Mouse (Mus musculus): ENCODE results near the gene Ptprn2.

Gene Ptprn2

DNA sequence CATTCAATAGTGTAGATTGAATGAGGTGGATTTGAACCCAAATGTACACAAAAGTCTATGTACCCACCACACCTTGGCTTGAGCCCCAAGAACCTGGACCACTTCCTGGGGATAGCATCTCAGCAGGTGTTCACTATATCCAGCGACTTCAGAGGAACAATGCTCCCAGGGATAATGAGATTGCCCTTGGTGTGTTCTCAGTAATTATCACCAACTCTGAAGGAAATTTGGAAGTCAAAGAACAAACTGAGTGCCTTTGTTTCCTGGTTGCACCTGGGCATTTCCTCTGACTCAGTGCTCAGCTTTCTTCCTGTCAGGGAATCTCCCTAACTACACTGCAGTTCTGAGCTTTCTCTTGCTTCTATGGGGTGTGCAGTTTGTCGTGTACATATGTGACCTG, 411.1 kb downstream of the Ptprn2 start:
- no peak for DNase-seq (ENCODE audit: low spot score)

- DNase-seq (ENCODE audit: low spot score) = no peak
Measured at GRCm38 (mm10) chr12:116901773-116902172, 416.3 kb downstream of the Ptprn2 start.

DNA sequence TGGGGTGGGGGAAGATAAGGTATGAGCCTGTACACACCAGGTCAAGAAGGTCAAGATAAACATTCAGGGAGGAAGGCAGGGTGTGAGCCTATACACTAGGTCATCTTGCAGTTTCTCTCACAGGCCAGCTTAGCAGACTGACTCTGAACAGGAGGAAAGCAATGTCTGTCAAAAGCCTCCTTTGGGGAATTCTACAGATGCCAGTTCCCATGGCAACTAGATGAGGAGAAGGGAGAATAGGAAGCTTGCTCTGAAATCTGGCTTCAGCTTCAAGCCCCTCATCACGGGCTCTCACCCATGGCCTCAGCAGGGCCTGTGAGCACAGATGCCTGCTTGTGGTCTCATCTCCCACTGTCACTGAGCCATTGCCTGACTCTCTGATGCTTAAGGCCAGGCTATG, 421.9 kb downstream of the Ptprn2 start:
- no peak for DNase-seq (ENCODE audit: low spot score)

GRCm38 (mm10) chr12:116908668-116909067, 423.1 kb downstream of the Ptprn2 start:
- no peak for DNase-seq (ENCODE audit: low spot score)

DNA sequence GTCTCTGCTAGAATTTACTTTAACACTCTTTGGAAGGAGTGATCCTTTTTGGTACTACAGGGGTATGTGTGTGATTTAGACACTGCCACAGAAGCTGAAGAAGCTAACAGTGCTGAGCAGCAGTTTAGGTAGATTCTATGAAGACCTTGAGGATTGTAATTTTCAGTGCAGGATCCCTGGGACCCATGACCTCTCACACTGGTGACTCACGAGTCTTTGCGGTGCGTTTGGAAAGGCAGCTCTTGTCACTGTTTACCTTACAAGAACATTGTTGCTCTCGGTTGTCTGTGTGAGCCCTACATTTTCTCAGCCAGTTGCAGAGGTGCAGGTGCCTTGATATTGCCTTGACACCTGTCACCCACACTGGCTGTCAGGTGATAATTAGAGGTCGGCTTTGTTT, 431.3 kb downstream of the Ptprn2 start:
- DNase-seq (ENCODE audit: low spot score) = no peak

DNA sequence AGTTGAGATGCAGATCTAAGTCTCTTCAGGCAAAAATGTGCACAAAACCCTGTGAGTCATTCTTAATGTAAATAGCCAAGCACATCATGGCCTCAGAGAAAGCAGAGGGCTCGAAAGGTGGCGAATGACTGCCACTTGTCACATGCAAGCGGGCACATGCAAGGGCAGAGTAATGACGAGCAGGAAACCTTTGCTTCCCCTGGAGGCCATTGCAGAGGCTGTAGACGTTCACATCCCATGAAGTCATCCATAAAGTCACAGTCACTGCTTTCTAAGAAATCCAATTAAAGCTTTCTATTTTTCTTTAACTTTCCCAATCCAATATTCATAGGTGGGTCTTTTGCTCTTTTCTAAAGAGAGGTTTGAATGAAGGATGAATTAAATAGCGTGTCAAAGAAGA, 433.7 kb downstream of the Ptprn2 start:
- no peak for DNase-seq (ENCODE audit: low spot score)

- no peak for DNase-seq (ENCODE audit: low spot score)
Measured at GRCm38 (mm10) chr12:116919691-116920526, 434.4 kb downstream of the Ptprn2 start.

GRCm38 (mm10) chr12:116927115-116927514, 441.6 kb downstream of the Ptprn2 start:
- DNase-seq (ENCODE audit: low spot score) = no peak

- no peak for DNase-seq (ENCODE audit: low spot score)
Measured at GRCm38 (mm10) chr12:116927516-116927915, 442.0 kb downstream of the Ptprn2 start.

- DNase-seq (ENCODE audit: low spot score) = no peak
Measured at GRCm38 (mm10) chr12:116938158-116938854, 452.8 kb downstream of the Ptprn2 start.

- no peak for DNase-seq (ENCODE audit: low spot score)
Measured at GRCm38 (mm10) chr12:116943883-116944282, 458.4 kb downstream of the Ptprn2 start.

DNA sequence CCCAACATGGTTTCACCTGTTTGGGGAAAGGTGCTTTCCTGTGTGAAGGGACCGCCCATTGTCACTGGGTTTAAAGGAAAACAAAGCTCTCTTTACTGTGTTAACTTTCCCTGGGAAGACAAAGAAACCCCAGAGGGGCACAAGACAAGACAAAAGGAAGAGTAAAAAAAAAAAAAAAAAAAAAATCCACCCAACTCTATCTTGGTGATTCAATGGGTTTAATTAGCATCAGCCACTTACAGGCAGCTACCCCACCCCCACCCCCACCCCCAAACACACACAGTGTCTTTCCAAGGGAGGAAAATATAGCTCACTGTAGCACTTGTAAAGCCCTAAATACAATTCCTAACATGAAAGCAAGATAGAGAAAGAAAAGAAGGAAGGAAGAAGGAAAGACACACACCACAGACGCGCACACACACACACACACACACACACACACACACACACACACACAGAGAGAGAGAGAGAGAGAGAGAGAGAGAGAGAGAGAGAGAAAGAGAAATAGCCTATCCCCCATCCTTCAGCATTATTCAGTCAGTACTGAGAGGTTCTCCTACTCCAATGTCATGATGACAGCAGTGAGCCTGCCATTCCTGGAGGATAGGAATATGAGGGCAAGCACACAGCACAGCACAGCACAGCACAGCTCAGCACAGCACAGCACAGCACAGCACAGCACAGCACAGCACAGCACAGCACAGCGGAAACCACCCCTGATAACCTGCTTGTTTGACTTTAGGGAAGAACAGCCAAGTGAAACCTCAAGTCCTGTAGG, 462.8 kb downstream of the Ptprn2 start:
- DNase-seq (ENCODE audit: low spot score) = no peak

DNA sequence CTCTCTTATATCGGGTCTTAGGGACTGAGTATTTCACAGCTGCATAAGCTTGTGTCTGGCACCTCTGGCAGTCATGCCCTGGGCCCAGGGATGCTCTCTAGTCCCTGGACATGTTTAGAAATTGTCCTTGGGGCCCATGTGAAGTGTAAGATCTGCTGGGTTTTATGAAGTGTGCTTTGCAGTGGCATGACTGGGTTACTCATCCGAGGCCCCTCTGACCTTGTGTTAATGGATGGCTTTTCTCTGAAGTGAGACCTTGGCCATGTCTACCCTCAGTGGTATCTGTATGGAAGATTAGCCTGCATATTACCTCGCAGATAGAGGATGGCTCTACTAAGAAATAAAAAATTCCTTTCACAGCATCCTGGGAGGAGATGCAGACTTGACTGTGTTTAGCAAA, 464.2 kb downstream of the Ptprn2 start:
- DNase-seq (ENCODE audit: low spot score) = no peak

DNA sequence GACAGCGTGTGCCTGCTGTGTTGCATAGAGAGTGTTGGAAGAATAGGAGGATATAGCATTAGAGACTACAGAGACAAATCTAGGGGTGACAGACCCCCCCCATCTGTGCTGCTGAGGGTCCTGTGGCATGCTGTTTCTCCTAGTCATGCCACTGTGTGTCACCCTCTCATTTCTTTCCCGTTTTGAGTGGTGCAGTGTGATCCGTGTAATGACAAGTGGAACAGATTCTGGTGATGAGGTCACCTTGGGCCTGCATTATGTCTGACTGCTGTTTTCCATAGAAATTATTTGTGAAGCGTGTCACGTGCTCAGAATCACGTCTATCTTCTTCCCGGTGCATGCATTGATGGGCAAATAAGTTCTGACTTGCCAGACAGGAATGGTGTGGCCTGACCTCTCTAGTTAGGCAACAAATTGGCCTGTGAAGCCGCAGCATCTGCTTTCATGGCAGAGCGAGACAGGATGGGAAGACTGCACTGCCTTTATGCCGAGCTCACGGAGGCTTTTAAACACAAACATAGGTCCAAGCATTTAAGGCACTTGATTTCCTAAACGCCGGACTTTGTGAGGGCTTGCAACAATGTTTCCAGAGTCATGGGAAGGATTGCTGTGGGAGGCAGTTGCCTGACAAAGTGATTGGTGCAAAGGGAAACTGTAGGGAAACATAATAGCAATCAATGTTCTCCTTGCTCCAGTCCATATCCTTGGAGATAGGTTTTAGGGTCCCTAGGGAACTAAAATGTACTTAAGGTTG, 467.1 kb downstream of the Ptprn2 start:
- DNase-seq (ENCODE audit: low spot score) = no peak

DNA sequence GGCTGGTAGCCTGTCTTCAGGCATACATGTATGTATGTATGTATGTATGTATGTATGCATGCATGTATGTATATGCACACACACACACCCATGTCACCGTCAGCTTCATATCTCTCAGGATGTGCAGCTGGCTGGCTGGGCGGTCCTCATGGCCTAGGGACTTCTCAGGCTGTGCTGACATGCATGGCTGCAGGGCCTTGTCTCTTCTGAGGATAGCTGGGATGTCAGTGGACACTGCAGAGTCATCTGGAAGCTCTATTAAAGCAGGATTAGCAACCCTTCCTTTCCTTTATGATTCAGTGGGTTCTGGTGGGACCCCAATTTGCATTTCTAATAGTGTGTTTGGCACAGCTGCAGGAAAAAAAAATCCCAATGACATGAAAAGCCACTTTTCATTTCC, 473.6 kb downstream of the Ptprn2 start:
- DNase-seq (ENCODE audit: low spot score) = no peak

GRCm38 (mm10) chr12:116963906-116964305, 478.4 kb downstream of the Ptprn2 start:
- DNase-seq (ENCODE audit: low spot score) = no peak

DNA sequence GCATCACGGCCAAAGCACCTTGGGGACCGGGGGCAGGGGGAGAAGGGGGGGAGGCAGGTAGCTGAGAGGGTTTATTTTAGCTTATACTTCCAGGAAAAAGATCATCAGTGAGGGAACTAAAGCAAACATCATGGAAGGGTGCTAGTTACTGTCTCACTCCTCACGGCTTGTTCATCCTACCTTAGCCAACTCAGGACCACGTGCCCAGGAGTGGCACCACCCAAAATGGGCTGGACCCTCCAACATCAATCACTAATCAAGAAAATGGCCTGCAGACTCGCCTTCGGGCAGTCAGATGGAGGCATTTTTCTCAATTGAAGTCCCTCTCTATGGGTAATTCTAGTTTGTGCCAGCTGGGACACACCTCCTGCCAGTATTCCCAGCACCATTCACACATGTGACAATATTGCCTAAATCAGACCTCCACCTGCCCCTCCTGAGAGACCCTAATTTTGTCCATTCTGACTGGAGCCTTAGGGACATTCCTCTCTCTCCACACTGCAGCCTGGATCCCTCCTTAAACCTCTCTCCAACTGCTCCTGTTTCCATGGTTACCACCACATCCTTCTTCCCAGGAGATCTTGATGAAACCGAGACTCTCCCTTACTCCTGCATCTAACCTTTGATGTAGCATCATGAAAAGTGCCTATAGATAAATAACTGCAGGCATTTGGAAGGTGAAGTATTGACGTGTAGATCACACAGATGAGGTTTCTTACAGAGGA, 482.9 kb downstream of the Ptprn2 start:
- DNase-seq (ENCODE audit: low spot score) = no peak

DNA sequence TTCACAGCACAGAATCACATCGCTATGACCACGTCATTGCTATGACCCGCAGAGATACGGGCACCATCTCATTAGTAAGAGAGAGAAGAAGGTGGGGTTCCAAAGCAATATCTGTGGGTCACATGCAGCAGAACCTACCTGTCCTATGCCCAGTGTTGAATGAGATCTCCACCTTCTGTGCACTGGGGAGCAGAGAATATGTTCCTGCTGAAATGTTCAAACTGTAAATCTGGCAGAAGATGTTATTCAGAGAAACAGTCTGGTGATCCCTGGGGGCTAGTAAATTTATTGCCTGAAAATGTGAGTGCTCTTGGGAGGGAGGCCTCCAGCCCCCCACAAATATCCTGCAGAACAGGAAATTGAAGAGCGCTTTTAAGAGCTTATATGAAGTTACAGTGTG, 490.0 kb downstream of the Ptprn2 start:
- no peak for DNase-seq (ENCODE audit: low spot score)

DNA sequence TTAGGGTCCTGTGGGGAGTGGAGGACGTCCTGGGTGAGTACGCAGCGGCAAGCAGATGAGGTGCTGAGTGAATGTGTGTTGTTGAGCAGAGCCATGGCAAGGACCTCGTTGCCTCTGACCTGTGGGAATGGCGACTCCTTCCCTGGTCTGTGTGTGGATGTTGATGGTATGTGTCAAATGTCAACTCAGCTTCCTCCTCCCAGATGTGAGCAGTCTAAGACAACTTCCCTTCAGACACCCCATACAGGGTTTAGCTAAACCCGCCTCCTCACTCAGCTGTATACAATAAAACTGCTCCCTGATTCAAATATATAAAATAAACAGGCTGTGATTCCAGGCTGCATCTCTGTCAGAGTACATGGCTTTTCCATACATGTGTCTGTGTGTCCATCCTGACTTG, 491.5 kb downstream of the Ptprn2 start:
- no peak for DNase-seq (ENCODE audit: low spot score)

- DNase-seq (ENCODE audit: low spot score) = no peak
Measured at GRCm38 (mm10) chr12:116978201-116978600, 492.7 kb downstream of the Ptprn2 start.

DNA sequence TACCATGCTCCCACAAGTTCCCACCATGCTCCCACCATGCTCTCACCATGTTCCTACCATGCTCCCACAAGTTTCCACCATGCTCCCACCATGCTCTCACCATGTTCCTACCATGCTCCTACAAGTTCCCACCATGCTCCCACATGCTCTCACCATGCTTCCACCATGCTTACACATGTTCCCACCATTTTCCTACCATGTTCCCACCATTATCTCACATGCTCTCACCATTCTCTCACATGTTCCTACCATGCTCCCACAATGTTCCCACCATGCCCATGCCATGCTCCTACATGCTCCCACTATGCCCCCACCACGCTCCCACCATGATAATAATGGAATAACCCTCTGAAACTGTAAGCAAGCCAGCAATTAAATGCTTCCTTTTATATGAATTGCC, 495.8 kb downstream of the Ptprn2 start:
- DNase-seq (ENCODE audit: low spot score) = no peak
